Comparison of ENCODE assay signal across 8 mouse cellular contexts in the genomic region with DNA sequence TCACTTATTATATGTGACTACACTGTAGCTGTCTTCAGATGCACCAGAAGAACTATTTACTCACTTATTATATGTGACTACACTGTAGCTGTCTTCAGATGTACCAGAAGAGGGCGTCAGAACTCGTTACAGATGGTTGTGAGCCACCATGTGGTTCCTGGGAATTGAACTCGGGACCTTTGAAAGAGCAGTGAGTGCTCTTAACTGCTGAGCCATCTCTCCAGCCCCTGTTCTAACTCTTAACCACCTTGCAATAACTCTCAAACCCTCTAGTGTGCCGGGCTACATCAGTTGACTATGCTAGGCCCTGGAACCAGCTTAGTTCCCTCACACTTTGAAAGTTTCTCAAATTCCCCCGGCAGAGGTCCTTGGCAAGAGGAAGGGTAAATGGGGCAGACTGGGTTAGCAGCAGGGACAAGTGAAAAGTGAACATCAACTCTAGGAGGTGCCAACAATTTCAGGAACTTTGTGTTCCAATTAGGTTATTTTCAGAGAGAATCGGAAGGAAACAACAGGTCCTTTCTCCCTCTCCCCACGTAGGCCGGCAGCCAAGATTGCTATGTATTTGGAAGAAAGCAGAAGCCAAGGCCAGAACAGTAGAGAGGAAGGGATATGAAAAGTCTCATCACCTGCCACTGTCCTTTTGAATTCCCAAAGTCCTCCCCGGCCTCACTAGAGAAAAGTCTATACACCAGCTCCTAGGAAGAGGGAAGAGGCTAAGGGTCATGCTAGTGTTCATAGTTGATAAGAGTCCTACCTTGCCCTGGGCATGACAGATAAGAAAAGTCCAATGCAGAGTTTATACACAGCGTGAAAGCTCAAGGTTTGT. TPM values are rescaled to one million over a fixed set of nuclear protein-coding genes. Genes with fewer than 3 reads are reported as not detected.
DNase-seq lines count a peak whose midpoint lies in the region; ATAC-seq and TF ChIP-seq lines count a peak whose summit lies in the region.

No protein-coding gene starts in this region.

- H3K27me3 ChIP-seq in forebrain, embryonic 15.5 days = no peaks in the 10 kb centered on the region
- no peaks in the 10 kb centered on the region for H3K27me3 ChIP-seq in forebrain, embryonic 12.5 days
- H3K27me3 ChIP-seq in midbrain, embryonic 10.5 days (ENCODE audit: low read depth, poor library complexity, severe bottlenecking) = no peaks in the 10 kb centered on the region
- no peaks in the 10 kb centered on the region for H3K27me3 ChIP-seq in midbrain, embryonic 16.5 days (ENCODE audit: control insufficient read depth, insufficient read depth, low read depth, low read length)
- H3K27me3 ChIP-seq in heart, postnatal 0 days (ENCODE audit: control insufficient read depth, insufficient read depth, low read length) = no peaks in the 10 kb centered on the region
- H3K27me3 ChIP-seq in testis, adult 2 months (ENCODE audit: control insufficient read depth, insufficient read depth, low read length) = no peaks in the 10 kb centered on the region

- no peak for TF ChIP-seq EP300 in heart, postnatal 0 days (IDR thresholded peaks at IDR 0.05; ENCODE audit: low read depth)

- H3K36me3 ChIP-seq in forebrain, embryonic 15.5 days = peaks cover 11% of the 10 kb centered on the region
- H3K36me3 ChIP-seq in forebrain, embryonic 12.5 days (replicated peaks) = peaks cover 15% of the 10 kb centered on the region
- peaks cover 23% of the 10 kb centered on the region for H3K36me3 ChIP-seq in midbrain, embryonic 10.5 days
- H3K36me3 ChIP-seq in midbrain, embryonic 16.5 days (ENCODE audit: control insufficient read depth, insufficient read depth, low read length) = peaks cover 7% of the 10 kb centered on the region
- peaks cover 4% of the 10 kb centered on the region for H3K36me3 ChIP-seq in heart, postnatal 0 days (replicated peaks; ENCODE audit: control insufficient read depth, insufficient read depth, low read length)
- H3K36me3 ChIP-seq in testis, adult 2 months (ENCODE audit: control insufficient read depth, insufficient read depth, low read length) = peaks cover 2% of the 10 kb centered on the region; the same call in 1 of the 2 replicates

- 0 out of 2 replicates have a peak, but pooled peaks have one; percentile 3 for TF ChIP-seq CTCF in heart, postnatal 0 days (IDR thresholded peaks at IDR 0.05; ENCODE audit: low read depth)
- TF ChIP-seq CTCF in testis, adult 2 months (IDR thresholded peaks at IDR 0.05; ENCODE audit: control insufficient read depth, insufficient read depth, insufficient replicate concordance, low read depth, low read length) = no peak

- WGBS in forebrain, embryonic 15.5 days = 69% methylated on average over 10 of the region's 10 CpGs
- WGBS in forebrain, embryonic 12.5 days = 77% methylated on average over 10 of the region's 10 CpGs
- 76% methylated on average over 10 of the region's 10 CpGs for WGBS in midbrain, embryonic 10.5 days
- WGBS in midbrain, embryonic 16.5 days = 74% methylated on average over 10 of the region's 10 CpGs
- WGBS in heart, postnatal 0 days = 62% methylated on average over 10 of the region's 10 CpGs

- no peak overlapping the region for H3K4me3 ChIP-seq in forebrain, embryonic 15.5 days
- no peak overlapping the region for H3K4me3 ChIP-seq in forebrain, embryonic 12.5 days (replicated peaks)
- peak overlapping the region; percentile 70 for H3K4me3 ChIP-seq in midbrain, embryonic 10.5 days
- H3K4me3 ChIP-seq in midbrain, embryonic 16.5 days (ENCODE audit: low read depth, low read length) = no peak overlapping the region
- H3K4me3 ChIP-seq in heart, postnatal 0 days (ENCODE audit: low read depth, low read length) = no peak overlapping the region
- H3K4me3 ChIP-seq in testis, adult 2 months (ENCODE audit: control insufficient read depth, low read depth, low read length) = no peak overlapping the region

- no peak for TF ChIP-seq POLR2A in testis, adult 2 months (IDR thresholded peaks at IDR 0.05; ENCODE audit: control insufficient read depth, low read depth, low read length)

- ATAC-seq in forebrain, embryonic 15.5 days (replicated peaks) = no peak
- no peak for ATAC-seq in forebrain, embryonic 12.5 days (ENCODE audit: low FRiP score)
- no peak for ATAC-seq in midbrain, embryonic 16.5 days
- ATAC-seq in heart, postnatal 0 days (ENCODE audit: insufficient read depth, low read depth) = no peak

- no peaks in the 10 kb centered on the region for H3K9me3 ChIP-seq in forebrain, embryonic 15.5 days
- no peaks in the 10 kb centered on the region for H3K9me3 ChIP-seq in forebrain, embryonic 12.5 days
- H3K9me3 ChIP-seq in midbrain, embryonic 10.5 days (replicated peaks) = no peaks in the 10 kb centered on the region
- no peaks in the 10 kb centered on the region for H3K9me3 ChIP-seq in midbrain, embryonic 16.5 days (replicated peaks; ENCODE audit: control insufficient read depth, low read length, poor library complexity, severe bottlenecking)
- H3K9me3 ChIP-seq in heart, postnatal 0 days (replicated peaks; ENCODE audit: control insufficient read depth, low read length) = no peaks in the 10 kb centered on the region

- H3K4me1 ChIP-seq in forebrain, embryonic 15.5 days = peaks cover 32% of the 10 kb centered on the region
- H3K4me1 ChIP-seq in forebrain, embryonic 12.5 days = peaks cover 27% of the 10 kb centered on the region
- peaks cover 31% of the 10 kb centered on the region for H3K4me1 ChIP-seq in midbrain, embryonic 10.5 days
- peaks cover 32% of the 10 kb centered on the region for H3K4me1 ChIP-seq in midbrain, embryonic 16.5 days (ENCODE audit: control insufficient read depth, insufficient read depth, low read length)
- H3K4me1 ChIP-seq in heart, postnatal 0 days (ENCODE audit: control insufficient read depth, insufficient read depth) = peaks cover 29% of the 10 kb centered on the region
- H3K4me1 ChIP-seq in testis, adult 2 months (ENCODE audit: control insufficient read depth, insufficient read depth, low read length) = peaks cover 11% of the 10 kb centered on the region

- no peak overlapping the region for H3K9ac ChIP-seq in forebrain, embryonic 15.5 days (replicated peaks)
- no peak overlapping the region for H3K9ac ChIP-seq in forebrain, embryonic 12.5 days
- no peak overlapping the region for H3K9ac ChIP-seq in midbrain, embryonic 16.5 days (ENCODE audit: low read depth, low read length)
- H3K9ac ChIP-seq in heart, postnatal 0 days (replicated peaks; ENCODE audit: low read depth, low read length) = no peak overlapping the region

- H3K27ac ChIP-seq in forebrain, embryonic 15.5 days (replicated peaks) = no peak overlapping the region
- no peak overlapping the region for H3K27ac ChIP-seq in forebrain, embryonic 12.5 days
- no peak overlapping the region for H3K27ac ChIP-seq in midbrain, embryonic 10.5 days (replicated peaks)
- H3K27ac ChIP-seq in midbrain, embryonic 16.5 days (ENCODE audit: low read length) = no peak overlapping the region
- H3K27ac ChIP-seq in heart, postnatal 0 days (ENCODE audit: low read depth) = 0 out of 2 replicates have a peak overlapping the region, but pooled peaks have one; percentile 39
- H3K27ac ChIP-seq in testis, adult 2 months (ENCODE audit: control insufficient read depth, insufficient read depth, low read depth, low read length) = peak overlapping the region; percentile 70

- no peak for DNase-seq in midbrain, embryonic 10.5 days (ENCODE audit: low spot score)
- DNase-seq in heart, postnatal 0 days (ENCODE audit: low spot score) = no peak
- DNase-seq in urinary bladder, postnatal 10 days (ENCODE audit: low spot score) = no peak
- DNase-seq in cerebellum, postnatal 36 days = no peak

- 0 out of 2 replicates have a peak overlapping the region, but pooled peaks have one; percentile 73 for H3K4me2 ChIP-seq in forebrain, embryonic 15.5 days (replicated peaks)
- no peak overlapping the region for H3K4me2 ChIP-seq in forebrain, embryonic 12.5 days
- H3K4me2 ChIP-seq in midbrain, embryonic 16.5 days (ENCODE audit: low read length) = no peak overlapping the region
- H3K4me2 ChIP-seq in heart, postnatal 0 days (ENCODE audit: low read depth, low read length) = no peak overlapping the region

RNA-seq across cellular contexts. Expression of a gene that starts 8.3 kb away (rescaled TPM):
- polyA plus RNA-seq in forebrain, embryonic 15.5 days (2015; fragmentation: Nextera tagmentation; extraction: Ambion mirVana) = 164 and 171 TPM in 2 replicates
- 140 and 143 TPM in 2 replicates for polyA plus RNA-seq in forebrain, embryonic 12.5 days (2016; fragmentation: Nextera tagmentation; extraction: Ambion mirVana)
- polyA plus RNA-seq in midbrain, embryonic 10.5 days (2016; fragmentation: Nextera tagmentation; extraction: Ambion mirVana) = 139 and 144 TPM in 2 replicates
- polyA plus RNA-seq in midbrain, embryonic 16.5 days (2015; fragmentation: Nextera tagmentation; extraction: Ambion mirVana) = 176 and 182 TPM in 2 replicates
- total RNA-seq in heart, postnatal 0 days (2014; rRNA removed; ENCODE audit: low replicate concordance) = 38.3 and 66.4 TPM in 2 replicates
- polyA plus RNA-seq in heart, postnatal 0 days (2015; fragmentation: Nextera tagmentation; extraction: Ambion mirVana) = 40.9 and 41.5 TPM in 2 replicates
- polyA plus RNA-seq in testis, adult 2 months (2012; rRNA removed) = 111 and 121 TPM in 2 replicates

RNA-seq across cellular contexts. Expression of a gene that starts 20.8 kb away (rescaled TPM):
- polyA plus RNA-seq in forebrain, embryonic 15.5 days (2015; fragmentation: Nextera tagmentation; extraction: Ambion mirVana) = 96.5 and 97.4 TPM in 2 replicates
- polyA plus RNA-seq in forebrain, embryonic 12.5 days (2016; fragmentation: Nextera tagmentation; extraction: Ambion mirVana) = 83.7 and 85.9 TPM in 2 replicates
- 105 and 121 TPM in 2 replicates for polyA plus RNA-seq in midbrain, embryonic 10.5 days (2016; fragmentation: Nextera tagmentation; extraction: Ambion mirVana)
- 93.1 and 95.9 TPM in 2 replicates for polyA plus RNA-seq in midbrain, embryonic 16.5 days (2015; fragmentation: Nextera tagmentation; extraction: Ambion mirVana)
- total RNA-seq in heart, postnatal 0 days (2014; rRNA removed; ENCODE audit: low replicate concordance) = 40.8 and 45.8 TPM in 2 replicates
- 35.4 and 36.6 TPM in 2 replicates for polyA plus RNA-seq in heart, postnatal 0 days (2015; fragmentation: Nextera tagmentation; extraction: Ambion mirVana)
- 18.3 and 21.8 TPM in 2 replicates for polyA plus RNA-seq in testis, adult 2 months (2012; rRNA removed)

RNA-seq across cellular contexts. Expression of a gene that starts 25.7 kb away (rescaled TPM):
- polyA plus RNA-seq in forebrain, embryonic 15.5 days (2015; fragmentation: Nextera tagmentation; extraction: Ambion mirVana) = 1.5 and 2.5 TPM in 2 replicates
- polyA plus RNA-seq in forebrain, embryonic 12.5 days (2016; fragmentation: Nextera tagmentation; extraction: Ambion mirVana) = 2.8 and 3.7 TPM in 2 replicates
- polyA plus RNA-seq in midbrain, embryonic 10.5 days (2016; fragmentation: Nextera tagmentation; extraction: Ambion mirVana) = 3.2 and 3.3 TPM in 2 replicates
- polyA plus RNA-seq in midbrain, embryonic 16.5 days (2015; fragmentation: Nextera tagmentation; extraction: Ambion mirVana) = 1.2 and 1.8 TPM in 2 replicates
- total RNA-seq in heart, postnatal 0 days (2014; rRNA removed; ENCODE audit: low replicate concordance) = not detected in 2 replicates
- polyA plus RNA-seq in heart, postnatal 0 days (2015; fragmentation: Nextera tagmentation; extraction: Ambion mirVana) = 0.38 TPM in 1 of 2 replicates, not detected in the other
- 670 and 676 TPM in 2 replicates for polyA plus RNA-seq in testis, adult 2 months (2012; rRNA removed)

RNA-seq across cellular contexts. Expression of a gene that starts 26.3 kb away (rescaled TPM):
- polyA plus RNA-seq in forebrain, embryonic 15.5 days (2015; fragmentation: Nextera tagmentation; extraction: Ambion mirVana) = 130 and 133 TPM in 2 replicates
- 108 and 114 TPM in 2 replicates for polyA plus RNA-seq in forebrain, embryonic 12.5 days (2016; fragmentation: Nextera tagmentation; extraction: Ambion mirVana)
- 94.9 and 103 TPM in 2 replicates for polyA plus RNA-seq in midbrain, embryonic 10.5 days (2016; fragmentation: Nextera tagmentation; extraction: Ambion mirVana)
- 122 and 123 TPM in 2 replicates for polyA plus RNA-seq in midbrain, embryonic 16.5 days (2015; fragmentation: Nextera tagmentation; extraction: Ambion mirVana)
- 104 and 105 TPM in 2 replicates for total RNA-seq in heart, postnatal 0 days (2014; rRNA removed; ENCODE audit: low replicate concordance)
- 57.0 and 63.6 TPM in 2 replicates for polyA plus RNA-seq in heart, postnatal 0 days (2015; fragmentation: Nextera tagmentation; extraction: Ambion mirVana)
- polyA plus RNA-seq in testis, adult 2 months (2012; rRNA removed) = 61.5 and 62.8 TPM in 2 replicates

RNA-seq across cellular contexts. Expression of a gene that starts 42.0 kb away (rescaled TPM):
- 187 and 192 TPM in 2 replicates for polyA plus RNA-seq in forebrain, embryonic 15.5 days (2015; fragmentation: Nextera tagmentation; extraction: Ambion mirVana)
- 206 and 225 TPM in 2 replicates for polyA plus RNA-seq in forebrain, embryonic 12.5 days (2016; fragmentation: Nextera tagmentation; extraction: Ambion mirVana)
- 253 and 282 TPM in 2 replicates for polyA plus RNA-seq in midbrain, embryonic 10.5 days (2016; fragmentation: Nextera tagmentation; extraction: Ambion mirVana)
- 146 and 169 TPM in 2 replicates for polyA plus RNA-seq in midbrain, embryonic 16.5 days (2015; fragmentation: Nextera tagmentation; extraction: Ambion mirVana)
- 42.3 and 46.8 TPM in 2 replicates for total RNA-seq in heart, postnatal 0 days (2014; rRNA removed; ENCODE audit: low replicate concordance)
- polyA plus RNA-seq in heart, postnatal 0 days (2015; fragmentation: Nextera tagmentation; extraction: Ambion mirVana) = 54.8 and 59.2 TPM in 2 replicates
- 166 and 174 TPM in 2 replicates for polyA plus RNA-seq in testis, adult 2 months (2012; rRNA removed)

Comparison
In these comparisons a context has a peak if more than half of its experiments do, and no peak if none do; other contexts are left out.
1. H3K27ac ChIP-seq: peak in heart, postnatal 0 days (single experiment) and testis, adult 2 months (single experiment); none in forebrain, embryonic 15.5 days (single experiment), forebrain, embryonic 12.5 days (single experiment), midbrain, embryonic 10.5 days (single experiment) and midbrain, embryonic 16.5 days (single experiment).
2. RNA of a gene that starts 25.7 kb away (polyA plus RNA-seq): 670 to 676 TPM in testis, adult 2 months; 3.2 to 3.3 TPM in midbrain, embryonic 10.5 days, 2.8 to 3.7 TPM in forebrain, embryonic 12.5 days, 1.5 to 2.5 TPM in forebrain, embryonic 15.5 days, 1.2 to 1.8 TPM in midbrain, embryonic 16.5 days and 0.38 TPM in heart, postnatal 0 days; every median in the first group is over 100 times any median in the second.